Mouse (Mus musculus) G1E (cell line): ENCODE data around the gene Tsga10ip. TPM values are rescaled to one million over a fixed set of nuclear protein-coding genes. Genes with fewer than 3 reads are reported as not detected.

Source experiments
- ATAC-seq: 2 replicates; pipeline ENCODE4 v1.8.0; 2016; ENCODE audit warnings: mild to moderate bottlenecking; ENCODE audit not compliant: insufficient number of reproducible peaks, poor library complexity, low FRiP score, severe bottlenecking; ENCODE audit errors: extremely low read depth
- DNase-seq: peaks from one replicate; pipeline ENCODE4 v3.0.0; 2012; ENCODE audit warnings: low spot score
- H3K27me3 ChIP-seq: 2 replicates; pipeline ENCODE4 v1.6.1; 2012; ENCODE audit warnings: mild to moderate bottlenecking, low read length, inconsistent platforms; ENCODE audit not compliant: insufficient read depth
- H3K36me3 ChIP-seq: replicated peaks from 2 replicates; pipeline ENCODE3; 2012; ENCODE audit warnings: mild to moderate bottlenecking, inconsistent platforms
- H3K4me1 ChIP-seq: 2 replicates; pipeline ENCODE4 v1.6.1; 2012; ENCODE audit warnings: low read depth, low read length, inconsistent platforms, mixed read lengths; ENCODE audit not compliant: insufficient read depth
- H3K4me3 ChIP-seq: 2 replicates; pipeline ENCODE4 v1.5.1; 2012; ENCODE audit warnings: low read depth, mild to moderate bottlenecking, inconsistent platforms, low read length, moderate library complexity, mixed read lengths
- H3K9me3 ChIP-seq: replicated peaks from 2 replicates; pipeline ENCODE4 v1.6.1; 2012; ENCODE audit warnings: inconsistent platforms
- CTCF ChIP-seq: IDR thresholded peaks from 2 replicates; pipeline ENCODE4 v1.5.1; 2012; ENCODE audit warnings: low read depth, low read length, inconsistent platforms, mixed read lengths
- GATA1 ChIP-seq: IDR thresholded peaks from 2 replicates; pipeline ENCODE4 v1.6.1; 2012; ENCODE audit warnings: borderline replicate concordance, low read length, inconsistent platforms, mixed read lengths
- GATA2 ChIP-seq: IDR thresholded peaks from 2 replicates; pipeline ENCODE4 v1.6.1; 2012; ENCODE audit warnings: low read depth, low read length, inconsistent platforms, borderline replicate concordance
- POLR2AphosphoS5 ChIP-seq: IDR thresholded peaks from 2 replicates; pipeline ENCODE4 v1.6.1; 2012; ENCODE audit warnings: low read depth, low read length, inconsistent platforms; ENCODE audit not compliant: insufficient replicate concordance
- TAL1 ChIP-seq: conservative IDR thresholded peaks from 2 replicates; pipeline ENCODE4 v1.6.1; 2012; ENCODE audit warnings: low read depth, low read length, inconsistent platforms, mixed read lengths
- polyA plus RNA-seq: library from polyadenylated mRNA; stranded (reverse); fragments of >175 nt; gene quantifications from 2 replicates; pipeline ENCODE4 v1.2.3, GENCODE M21; 2012
- total RNA-seq, 2 experiments: library from RNA; stranded (forward) in 1 of 2; stranded (reverse) in 1 of 2; fragments of 200-1000 nt in 1 of 2; fragments of >200 nt in 1 of 2; fragmentation: Nextera tagmentation in 1 of 2; gene quantifications; 2 replicates each; pipeline ENCODE4 v1.2.3; 2014 to 2017

Gene Tsga10ip
- total RNA-seq (2014; fragmentation: Nextera tagmentation) (1.3 TPM in 1 of 2 replicates, not detected in the other), total RNA-seq (2017) (0.11 TPM in 1 of 2 replicates, not detected in the other), polyA plus RNA-seq (0.74 and 1.5 TPM in 2 replicates)

GRCm38 (mm10) chr19:5402293-5402692 lies at the start of gene Tsga10ip:
Gene Tsga10ip, minus strand, starts transcription at chr19:5402526.
- peaks cover 27% of the 10 kb centered on the region for H3K4me1 ChIP-seq
- ATAC-seq (no peak), DNase-seq (no peak)
- TF ChIP-seq TAL1, result no peak
- no peaks in the 10 kb centered on the region for H3K36me3 ChIP-seq
- no peaks in the 10 kb centered on the region for H3K9me3 ChIP-seq
- peaks cover 15% of the 10 kb centered on the region; the same call in 1 of the 2 replicates for H3K27me3 ChIP-seq
- no peak within 1 kb of the TSS for H3K4me3 ChIP-seq

DNA sequence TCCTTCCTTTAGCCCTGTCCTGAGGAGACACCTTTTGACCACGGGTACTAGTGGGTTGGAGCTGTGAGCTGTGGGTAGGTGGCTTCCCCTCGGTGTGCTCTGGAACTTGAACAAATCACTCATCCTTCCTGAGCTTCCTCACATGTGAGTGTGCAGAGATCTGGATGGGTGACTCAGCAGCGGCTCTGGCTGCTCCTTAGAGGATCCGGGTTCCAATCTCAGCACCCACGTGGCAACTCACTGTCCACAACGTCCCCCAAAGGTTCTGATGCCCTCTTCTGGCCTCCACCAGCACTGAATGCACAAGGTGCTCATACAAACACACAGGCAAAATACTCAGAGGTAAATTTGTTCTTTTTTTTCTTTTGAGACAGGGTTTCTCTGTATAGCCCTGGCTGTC lies 49.4 kb upstream of the Tsga10ip start:
- no peak for DNase-seq
- Histone ChIP-seq H3K4me1 (peaks cover 58% of the 10 kb centered on the region), H3K36me3 (peaks cover 63% of the 10 kb centered on the region), H3K4me3 (no peak overlapping the region), H3K27me3 (peaks cover 15% of the 10 kb centered on the region), H3K9me3 (no peaks in the 10 kb centered on the region)
- no peak for ATAC-seq
- TF ChIP-seq CTCF (no peak), GATA1 (no peak)

GRCm38 (mm10) chr19:5449673-5450072 lies 47.3 kb upstream of the Tsga10ip start:
- no peaks in the 10 kb centered on the region for H3K9me3 ChIP-seq
- peaks cover 44% of the 10 kb centered on the region for H3K36me3 ChIP-seq
- H3K4me3 ChIP-seq, result no peak overlapping the region
- no peak for TF ChIP-seq GATA2
- TF ChIP-seq POLR2AphosphoS5, result no peak
- TF ChIP-seq TAL1, result no peak
- no peak for TF ChIP-seq GATA1
- TF ChIP-seq CTCF, result no peak
- H3K4me1 ChIP-seq, result peaks cover 41% of the 10 kb centered on the region
- ATAC-seq (no peak), DNase-seq (no peak)
- peaks cover 33% of the 10 kb centered on the region for H3K27me3 ChIP-seq

- H3K27me3 ChIP-seq, result peaks cover 40% of the 10 kb centered on the region
- TF ChIP-seq TAL1 (no peak), POLR2AphosphoS5 (no peak), GATA2 (no peak)
- peak overlapping the region; percentile 73 for H3K4me3 ChIP-seq
- peak; percentile 67 for ATAC-seq
- H3K9me3 ChIP-seq, result no peaks in the 10 kb centered on the region
- peak; percentile 62 for DNase-seq
- H3K4me1 ChIP-seq, result peaks cover 34% of the 10 kb centered on the region
- peaks cover 33% of the 10 kb centered on the region for H3K36me3 ChIP-seq
These were observed 46.2 kb upstream of the Tsga10ip start for GRCm38 (mm10) chr19:5448354-5449150.

DNA sequence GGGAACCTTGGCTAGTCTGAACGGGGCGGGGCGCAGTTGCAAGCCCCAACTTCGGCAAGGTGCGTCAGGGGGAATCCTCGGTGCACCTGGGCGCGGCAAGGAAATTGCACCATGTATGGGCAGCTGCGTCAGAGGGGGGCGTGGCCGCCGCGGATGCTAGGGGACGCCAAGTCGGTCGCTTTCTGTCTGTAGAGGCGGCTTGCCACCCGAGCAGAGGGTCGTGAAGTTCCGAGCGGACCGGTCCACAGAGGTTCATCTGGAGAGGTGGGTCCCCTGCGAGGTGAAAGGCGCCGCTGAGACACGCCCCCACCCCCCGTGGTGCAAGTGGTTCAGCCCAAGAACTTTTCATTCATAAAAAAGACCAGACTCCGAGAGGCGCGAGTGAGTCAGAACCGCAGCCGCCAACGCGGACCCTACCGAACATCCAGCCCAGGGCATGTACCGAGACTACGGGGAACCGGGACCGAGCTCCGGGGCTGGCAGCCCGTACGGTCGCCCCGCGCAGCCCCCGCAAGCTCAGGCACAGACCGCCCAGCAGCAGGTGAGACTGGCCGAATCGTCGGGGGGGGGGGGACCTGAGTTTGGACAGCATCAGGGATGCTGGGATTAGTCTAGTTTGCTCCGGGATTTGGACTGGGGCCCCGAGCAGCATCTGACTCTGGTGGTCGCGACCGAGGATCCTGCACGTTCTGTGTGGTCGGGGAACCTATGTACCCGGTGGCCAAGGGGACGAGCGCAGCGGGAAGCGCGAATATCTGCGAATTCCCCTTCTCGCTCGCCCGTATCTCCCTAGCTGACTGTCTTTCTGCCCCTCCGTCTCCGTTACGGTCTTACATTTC lies 45.4 kb upstream of the Tsga10ip start, which contains the start of gene Fosl1:
TSS of gene Fosl1 (plus strand) at position 33 of the 839 bp plus-strand sequence.
- DNase-seq (peak; percentile 64), ATAC-seq (peak; percentile 37; the same call in 1 of the 2 replicates)
- TF ChIP-seq GATA2, result no peak
- no peak for TF ChIP-seq TAL1
- no peak for TF ChIP-seq GATA1
- peaks cover 40% of the 10 kb centered on the region for H3K27me3 ChIP-seq
- peak within 1 kb of the TSS; percentile 73 for H3K4me3 ChIP-seq
- H3K9me3 ChIP-seq, result no peaks in the 10 kb centered on the region
- peaks cover 34% of the 10 kb centered on the region for H3K4me1 ChIP-seq
- peaks cover 26% of the 10 kb centered on the region for H3K36me3 ChIP-seq

- H3K4me3 ChIP-seq, result no peak overlapping the region
- peaks cover 30% of the 10 kb centered on the region for H3K4me1 ChIP-seq
- TF ChIP-seq TAL1 (no peak), GATA1 (no peak), CTCF (no peak), POLR2AphosphoS5 (no peak), GATA2 (no peak)
- H3K36me3 ChIP-seq, result peaks cover 11% of the 10 kb centered on the region
- peaks cover 40% of the 10 kb centered on the region for H3K27me3 ChIP-seq
- no peaks in the 10 kb centered on the region for H3K9me3 ChIP-seq
- ATAC-seq (no peak), DNase-seq (no peak)
These were observed 43.4 kb upstream of the Tsga10ip start for GRCm38 (mm10) chr19:5445747-5446146.

DNA sequence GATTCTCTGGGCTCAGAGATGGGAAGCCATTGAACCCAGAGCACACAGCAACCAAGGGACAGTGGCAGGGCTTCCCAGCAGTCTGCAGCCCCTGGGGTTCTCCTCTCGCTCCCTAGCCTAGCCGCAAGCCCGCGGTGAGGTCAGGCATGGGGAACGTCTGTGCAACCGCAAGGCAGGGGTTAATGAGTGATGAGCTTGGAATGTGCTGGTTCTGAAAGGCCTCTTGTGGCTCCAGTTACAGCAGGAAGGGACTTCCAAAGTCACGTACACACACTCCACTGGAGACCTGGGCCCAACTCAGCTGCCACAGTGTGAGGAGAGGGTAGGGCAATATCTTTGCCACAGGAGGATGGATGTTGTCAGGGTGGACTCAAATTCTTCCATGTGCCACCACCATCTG lies 42.6 kb upstream of the Tsga10ip start:
- peaks cover 4% of the 10 kb centered on the region for H3K36me3 ChIP-seq
- peaks cover 6% of the 10 kb centered on the region for H3K9me3 ChIP-seq
- TF ChIP-seq TAL1 (no peak), GATA2 (no peak), POLR2AphosphoS5 (no peak), CTCF (no peak), GATA1 (no peak)
- no peak for DNase-seq
- peaks cover 45% of the 10 kb centered on the region for H3K27me3 ChIP-seq
- no peak overlapping the region for H3K4me3 ChIP-seq
- no peak for ATAC-seq
- H3K4me1 ChIP-seq, result peaks cover 28% of the 10 kb centered on the region
